Mouse (Mus musculus) liver, embryonic 14.5 days (tissue): Measurements from ENCODE around the gene St6galnac5.

Experiments
- CTCF ChIP-seq: IDR thresholded peaks from 2 replicates; pipeline ENCODE4 v1.5.1; 2016; ENCODE audit warnings: antibody characterized with exemption, low read depth, control low read depth
- EP300 ChIP-seq: IDR thresholded peaks from 2 replicates; pipeline ENCODE4 v1.6.1; 2016; ENCODE audit warnings: antibody characterized with exemption, low read depth

DNA sequence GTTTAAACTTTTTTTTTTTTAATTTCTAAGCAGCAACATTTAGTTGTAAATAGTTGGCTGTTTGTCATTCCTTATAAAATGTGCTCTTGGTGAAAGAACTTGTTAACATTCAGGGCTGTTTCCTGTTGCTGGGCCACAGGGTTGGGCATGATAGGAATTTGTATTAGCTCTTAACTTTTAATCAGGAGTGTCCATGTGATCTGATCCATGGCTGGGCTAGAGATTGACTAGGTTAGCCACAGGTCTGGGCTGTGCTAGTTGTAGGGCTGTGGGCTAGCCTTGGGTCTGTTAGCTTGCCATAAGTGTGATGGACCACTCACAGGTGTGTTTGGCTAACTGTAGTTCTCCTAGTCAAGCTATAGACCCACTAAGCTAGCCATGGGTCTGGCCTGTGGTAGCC lies 138.1 kb downstream of the St6galnac5 start:
- TF ChIP-seq CTCF, result no peak
- TF ChIP-seq EP300, result no peak
